Mouse (Mus musculus) heart, adult 2 months (tissue): ENCODE measurements around the gene 9130230L23Rik.
"Not testable (repeated sequence)": the region's sequence is repeated elsewhere in the genome, so short reads cannot be mapped to it uniquely, and the experiment has no call there.

ENCODE experiments used
- CTCF ChIP-seq: fragments of 200-600 bp; IDR thresholded peaks from 2 replicates; pipeline ENCODE4 v1.8.1; 2022; ENCODE audit warnings: antibody characterized with exemption, mild to moderate bottlenecking, moderate library complexity
- EP300 ChIP-seq: fragments of 200-500 bp; IDR thresholded peaks from 2 replicates; pipeline ENCODE4 v1.6.1; 2011; ENCODE audit warnings: low read depth, low read length, control low read depth; ENCODE audit not compliant: insufficient read depth
- POLR2A ChIP-seq: fragments of 200-500 bp; IDR thresholded peaks from 2 replicates; pipeline ENCODE4 v1.6.1; 2011; ENCODE audit warnings: mild to moderate bottlenecking, low read depth, low read length, control low read depth; ENCODE audit not compliant: insufficient read depth

- TF ChIP-seq CTCF, POLR2A, EP300: not testable (repeated sequence)
Measured at GRCm38 (mm10) chr5:65987004-65987403, 17.1 kb downstream of the 9130230L23Rik start.
